Mouse (Mus musculus): Measurements from ENCODE around the gene St6galnac5. TPM values are rescaled to one million over a fixed set of nuclear protein-coding genes. Genes with fewer than 3 reads are reported as not detected.

Gene St6galnac5
- polyA plus RNA-seq, 1 experiment from 2014 or later, result 0.27 TPM

DNA sequence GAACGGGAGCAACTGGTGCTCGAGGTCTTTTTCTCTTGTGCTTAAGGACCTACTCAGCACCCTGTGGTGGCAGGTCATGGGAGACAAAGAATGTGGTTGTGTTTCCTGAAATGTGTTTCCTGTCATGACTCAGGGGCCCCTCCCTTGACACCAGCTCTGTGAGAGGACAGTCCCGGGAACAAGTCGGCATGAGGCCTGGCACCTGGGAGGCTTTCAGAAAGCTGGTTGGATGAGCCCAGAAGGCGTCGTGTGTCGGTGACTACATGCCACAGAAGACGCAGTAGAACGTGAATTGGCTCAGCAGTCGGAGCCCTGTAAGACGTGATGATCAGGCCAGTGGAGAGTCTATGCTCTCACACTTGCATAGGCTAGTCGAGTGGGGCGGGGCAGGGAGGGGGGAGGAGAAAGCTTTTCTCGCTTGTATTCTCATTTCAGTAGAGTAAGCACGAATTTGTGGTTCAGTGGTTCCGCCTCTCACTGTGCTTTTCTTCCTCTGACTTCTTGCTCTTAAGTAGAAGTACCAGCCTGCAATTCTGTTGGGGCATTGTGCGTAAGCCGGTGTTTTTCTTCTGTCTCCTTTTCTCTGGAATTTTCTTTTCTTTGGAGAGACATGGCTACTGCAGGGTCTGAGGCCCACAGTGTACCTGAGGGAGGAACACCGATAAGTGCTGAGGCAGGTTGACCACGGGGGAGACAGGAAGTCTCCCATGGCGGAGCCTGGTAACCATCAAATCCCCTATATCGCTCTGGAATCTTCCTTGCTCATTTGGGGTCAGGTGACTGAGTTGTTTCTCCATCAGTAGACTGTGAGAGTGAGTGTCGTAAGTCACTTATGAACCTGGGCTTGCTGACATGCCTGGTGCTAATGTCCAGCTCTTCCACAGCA is 69.6 kb downstream of the St6galnac5 start:
- Histone ChIP-seq H3K27ac (ENCODE audit: low read depth, low read length) (no peak overlapping the region), H3K27me3 (replicated peaks; ENCODE audit: control insufficient read depth, insufficient read depth, low read length) (no peaks in the 10 kb centered on the region), H3K4me1 (replicated peaks; ENCODE audit: control insufficient read depth, insufficient read depth, low read length) (no peaks in the 10 kb centered on the region), H3K9ac (ENCODE audit: low read depth, low read length) (no peak overlapping the region), H3K9me3 (ENCODE audit: control insufficient read depth) (no peaks in the 10 kb centered on the region), H3K4me2 (replicated peaks; ENCODE audit: low read depth) (no peak overlapping the region), H3K4me3 (ENCODE audit: low read depth, low read length) (no peak overlapping the region), H3K36me3 (ENCODE audit: control insufficient read depth, insufficient read depth) (no peaks in the 10 kb centered on the region)
- ATAC-seq, result no peak
- no peak for TF ChIP-seq CTCF (IDR thresholded peaks at IDR 0.05; ENCODE audit: low read depth)
- 80% methylated on average over 23 of the region's 23 CpGs for WGBS

DNA sequence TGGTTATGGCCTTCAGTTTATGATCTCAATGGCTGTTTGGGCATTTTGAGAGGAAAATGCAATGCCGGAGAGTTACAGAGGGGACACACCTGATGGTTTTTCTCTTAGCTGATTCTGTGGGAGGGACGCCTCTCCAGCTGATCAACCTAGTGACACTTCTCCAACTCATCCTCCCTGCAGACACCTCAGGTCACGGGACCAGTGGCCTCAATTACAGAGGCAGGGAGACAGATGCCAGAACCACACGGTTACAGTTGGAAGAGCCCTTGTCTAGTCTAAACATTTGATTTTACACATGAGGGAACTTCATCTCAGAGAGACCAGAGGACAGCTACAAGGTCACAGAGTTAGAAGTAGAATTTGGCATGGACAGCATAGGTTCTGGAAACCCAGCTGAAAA is 70.5 kb downstream of the St6galnac5 start:
- no peaks in the 10 kb centered on the region for H3K9me3 ChIP-seq (ENCODE audit: control insufficient read depth)

DNA sequence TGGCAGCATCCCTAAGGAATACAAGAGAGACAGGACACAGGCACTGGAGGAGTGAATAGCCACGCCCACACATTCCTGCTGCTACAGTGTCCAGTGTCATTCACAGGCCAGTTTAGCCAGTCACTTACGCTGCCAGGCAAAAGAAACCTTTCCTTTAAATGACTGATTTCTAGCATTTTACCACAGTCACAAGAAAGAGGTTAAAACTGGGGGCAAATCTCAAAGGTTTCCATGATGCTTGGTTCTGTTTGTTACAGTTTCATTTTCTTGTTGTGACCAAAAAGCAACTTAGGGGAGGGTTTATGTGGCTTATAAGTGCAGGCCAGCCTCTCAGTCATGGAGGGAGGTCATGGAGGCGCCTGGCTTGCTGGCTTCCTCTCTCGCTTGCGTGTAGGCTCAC is 74.4 kb downstream of the St6galnac5 start:
- WGBS, result 79% methylated on average over 5 of the region's 5 CpGs
- Histone ChIP-seq H3K9me3 (ENCODE audit: control insufficient read depth) (no peaks in the 10 kb centered on the region), H3K4me3 (ENCODE audit: low read depth, low read length) (no peak overlapping the region), H3K27ac (ENCODE audit: low read depth, low read length) (no peak overlapping the region), H3K36me3 (ENCODE audit: control insufficient read depth, insufficient read depth) (no peaks in the 10 kb centered on the region), H3K27me3 (replicated peaks; ENCODE audit: control insufficient read depth, insufficient read depth, low read length) (no peaks in the 10 kb centered on the region), H3K4me1 (replicated peaks; ENCODE audit: control insufficient read depth, insufficient read depth, low read length) (no peaks in the 10 kb centered on the region), H3K9ac (ENCODE audit: low read depth, low read length) (no peak overlapping the region), H3K4me2 (replicated peaks; ENCODE audit: low read depth) (no peak overlapping the region)
- TF ChIP-seq CTCF (IDR thresholded peaks at IDR 0.05; ENCODE audit: low read depth), result no peak
- no peak for ATAC-seq

More for the DNA sequence above, 70.5 kb downstream of the St6galnac5 start:
- no peak for ATAC-seq
- Histone ChIP-seq H3K4me3 (ENCODE audit: low read depth, low read length) (no peak overlapping the region), H3K27ac (ENCODE audit: low read depth, low read length) (no peak overlapping the region), H3K4me2 (replicated peaks; ENCODE audit: low read depth) (no peak overlapping the region), H3K9ac (ENCODE audit: low read depth, low read length) (no peak overlapping the region), H3K36me3 (ENCODE audit: control insufficient read depth, insufficient read depth) (no peaks in the 10 kb centered on the region), H3K4me1 (replicated peaks; ENCODE audit: control insufficient read depth, insufficient read depth, low read length) (no peaks in the 10 kb centered on the region), H3K27me3 (replicated peaks; ENCODE audit: control insufficient read depth, insufficient read depth, low read length) (no peaks in the 10 kb centered on the region)
- no peak for TF ChIP-seq CTCF (IDR thresholded peaks at IDR 0.05; ENCODE audit: low read depth)
- 72% methylated on average over 4 of the region's 4 CpGs for WGBS

DNA sequence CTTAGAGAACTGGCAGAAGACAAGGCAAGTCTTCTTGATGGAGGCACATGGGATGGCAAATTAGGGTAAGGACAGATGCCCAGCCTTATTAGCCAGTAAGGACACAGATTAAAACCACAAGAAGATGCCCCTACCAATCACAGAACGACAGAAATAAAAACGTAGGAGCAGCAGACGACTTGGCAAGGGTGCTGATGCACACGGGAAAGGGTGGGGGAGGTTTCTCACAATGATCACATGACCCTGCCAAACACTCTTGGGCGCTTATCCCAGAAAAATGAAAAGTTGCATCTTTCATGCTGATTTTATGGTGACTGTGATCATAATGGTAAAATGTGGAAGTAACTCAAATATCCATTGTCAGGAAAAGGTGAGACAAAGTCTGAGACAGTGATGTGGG is 75.0 kb downstream of the St6galnac5 start:
- Histone ChIP-seq H3K4me3 (ENCODE audit: low read depth, low read length) (no peak overlapping the region), H3K4me2 (replicated peaks; ENCODE audit: low read depth) (no peak overlapping the region), H3K27ac (ENCODE audit: low read depth, low read length) (no peak overlapping the region), H3K4me1 (replicated peaks; ENCODE audit: control insufficient read depth, insufficient read depth, low read length) (no peaks in the 10 kb centered on the region), H3K9ac (ENCODE audit: low read depth, low read length) (no peak overlapping the region), H3K36me3 (ENCODE audit: control insufficient read depth, insufficient read depth) (no peaks in the 10 kb centered on the region), H3K27me3 (replicated peaks; ENCODE audit: control insufficient read depth, insufficient read depth, low read length) (no peaks in the 10 kb centered on the region), H3K9me3 (ENCODE audit: control insufficient read depth) (no peaks in the 10 kb centered on the region)
- no peak for ATAC-seq
- TF ChIP-seq CTCF (IDR thresholded peaks at IDR 0.05; ENCODE audit: low read depth), result no peak
- 68% methylated on average over 5 of the region's 5 CpGs for WGBS

DNA sequence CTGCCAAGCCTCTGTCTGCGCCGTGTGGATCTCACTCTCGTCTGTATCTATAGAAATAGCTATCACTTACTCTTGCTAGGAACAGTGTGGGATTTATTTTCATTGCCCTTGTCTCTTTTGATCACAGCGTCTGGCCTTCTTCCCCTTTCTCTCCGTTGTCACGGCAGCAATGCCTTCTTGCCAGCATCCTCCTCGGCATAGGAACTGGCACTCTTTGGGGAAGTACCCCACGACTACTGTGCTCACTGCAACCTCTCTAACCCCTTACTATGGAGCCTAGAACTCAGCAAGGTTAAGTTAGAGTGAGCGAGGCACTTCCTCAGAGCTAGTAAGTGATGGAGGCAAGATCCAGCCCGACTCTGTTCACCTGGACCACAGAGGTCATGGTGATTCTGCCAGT is 76.2 kb downstream of the St6galnac5 start:
- no peaks in the 10 kb centered on the region for H3K9me3 ChIP-seq (ENCODE audit: control insufficient read depth)
- WGBS, result 76% methylated on average over 10 of the region's 10 CpGs

DNA sequence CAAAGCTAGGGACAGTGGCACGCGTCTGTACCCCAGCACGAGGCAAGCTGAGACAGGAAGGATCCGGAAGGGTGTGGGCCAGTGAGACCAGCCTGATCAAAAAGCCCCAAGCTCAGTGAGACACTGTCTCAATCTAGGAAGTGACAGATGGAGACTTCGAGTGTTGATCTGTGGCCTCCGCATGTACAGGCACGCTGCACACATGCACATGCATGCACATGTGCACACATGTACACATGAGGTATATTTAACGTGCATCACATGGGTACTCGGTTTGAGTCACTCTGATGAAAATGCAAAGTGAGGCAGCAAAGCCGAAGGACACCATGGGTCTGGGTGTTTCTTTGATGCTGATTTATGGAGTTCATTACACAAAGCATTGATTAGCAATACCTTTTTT is 77.0 kb downstream of the St6galnac5 start:
- Histone ChIP-seq H3K27me3 (replicated peaks; ENCODE audit: control insufficient read depth, insufficient read depth, low read length) (no peaks in the 10 kb centered on the region), H3K9ac (ENCODE audit: low read depth, low read length) (no peak overlapping the region), H3K4me2 (replicated peaks; ENCODE audit: low read depth) (no peak overlapping the region), H3K4me1 (replicated peaks; ENCODE audit: control insufficient read depth, insufficient read depth, low read length) (no peaks in the 10 kb centered on the region), H3K36me3 (ENCODE audit: control insufficient read depth, insufficient read depth) (no peaks in the 10 kb centered on the region), H3K27ac (ENCODE audit: low read depth, low read length) (no peak overlapping the region), H3K9me3 (ENCODE audit: control insufficient read depth) (no peaks in the 10 kb centered on the region), H3K4me3 (ENCODE audit: low read depth, low read length) (no peak overlapping the region)
- 91% methylated on average over 10 of the region's 10 CpGs for WGBS
- ATAC-seq, result no peak
- no peak for TF ChIP-seq CTCF (IDR thresholded peaks at IDR 0.05; ENCODE audit: low read depth)

More for the DNA sequence above, 76.2 kb downstream of the St6galnac5 start:
- TF ChIP-seq CTCF (IDR thresholded peaks at IDR 0.05; ENCODE audit: low read depth), result no peak
- Histone ChIP-seq H3K9ac (ENCODE audit: low read depth, low read length) (no peak overlapping the region), H3K36me3 (ENCODE audit: control insufficient read depth, insufficient read depth) (no peaks in the 10 kb centered on the region), H3K27ac (ENCODE audit: low read depth, low read length) (no peak overlapping the region), H3K4me2 (replicated peaks; ENCODE audit: low read depth) (no peak overlapping the region), H3K27me3 (replicated peaks; ENCODE audit: control insufficient read depth, insufficient read depth, low read length) (no peaks in the 10 kb centered on the region), H3K4me1 (replicated peaks; ENCODE audit: control insufficient read depth, insufficient read depth, low read length) (no peaks in the 10 kb centered on the region), H3K4me3 (ENCODE audit: low read depth, low read length) (no peak overlapping the region)
- ATAC-seq, result no peak

Measured in intestine, postnatal 0 days (tissue).